Mouse (Mus musculus) limb, embryonic 15.5 days (tissue): ENCODE data around the gene Iqck. TPM values are rescaled to one million over a fixed set of nuclear protein-coding genes. Genes with fewer than 3 reads are reported as not detected.

Experiments
- ATAC-seq: fragments of 200-750 bp; cut with Nextera tagmentation; 2 replicates; pipeline ENCODE4 v1.8.0; 2017; ENCODE audit warnings: low read depth, moderate TSS enrichment; ENCODE audit not compliant: insufficient number of reproducible peaks, low FRiP score, low TSS enrichment
- H3K27ac ChIP-seq: fragments of 300-500 bp; sonication (generic); 2 replicates; pipeline ENCODE4 v1.5.1; 2015; ENCODE audit warnings: moderate library complexity, mild to moderate bottlenecking, inconsistent platforms
- H3K27me3 ChIP-seq: fragments of 300-500 bp; sonication (generic); 2 replicates; pipeline ENCODE4 v1.6.1; 2015; ENCODE audit warnings: inconsistent platforms
- H3K36me3 ChIP-seq: fragments of 300-500 bp; sonication (generic); 2 replicates; pipeline ENCODE4 v1.6.1; 2015; ENCODE audit warnings: inconsistent platforms
- H3K4me1 ChIP-seq: fragments of 300-500 bp; sonication (generic); 2 replicates; pipeline ENCODE4 v1.6.1; 2015; ENCODE audit warnings: inconsistent platforms
- H3K4me2 ChIP-seq: fragments of 300-500 bp; sonication (generic); 2 replicates; pipeline ENCODE4 v1.6.1; 2015; ENCODE audit warnings: mild to moderate bottlenecking, inconsistent platforms
- H3K4me3 ChIP-seq: fragments of 300-500 bp; sonication (generic); 2 replicates; pipeline ENCODE4 v1.5.1; 2015; ENCODE audit warnings: mild to moderate bottlenecking, inconsistent platforms
- H3K9ac ChIP-seq: fragments of 300-500 bp; sonication (generic); 2 replicates; pipeline ENCODE4 v1.6.1; 2015; ENCODE audit warnings: inconsistent platforms
- H3K9me3 ChIP-seq: fragments of 300-500 bp; sonication (generic); 2 replicates; pipeline ENCODE4 v1.6.1; 2016; ENCODE audit warnings: inconsistent platforms
- WGBS: fragments of 180-500 bp; shearing (Covaris S2); methylation state at CpG from one replicate; pipeline ENCODE4 v1.1.7; 2015; 5-methylcytosine and 5-hydroxymethylcytosine counted together
- polyA plus RNA-seq: library from polyadenylated mRNA; unstranded; fragments of >200 nt; fragmentation: Nextera tagmentation; extraction: Ambion mirVana; gene quantifications from 2 replicates; pipeline ENCODE4 v1.2.1, GENCODE M21; 2015

Iqck gene
- polyA plus RNA-seq, 1 experiment from 2014 or later = 2.2 TPM

DNA sequence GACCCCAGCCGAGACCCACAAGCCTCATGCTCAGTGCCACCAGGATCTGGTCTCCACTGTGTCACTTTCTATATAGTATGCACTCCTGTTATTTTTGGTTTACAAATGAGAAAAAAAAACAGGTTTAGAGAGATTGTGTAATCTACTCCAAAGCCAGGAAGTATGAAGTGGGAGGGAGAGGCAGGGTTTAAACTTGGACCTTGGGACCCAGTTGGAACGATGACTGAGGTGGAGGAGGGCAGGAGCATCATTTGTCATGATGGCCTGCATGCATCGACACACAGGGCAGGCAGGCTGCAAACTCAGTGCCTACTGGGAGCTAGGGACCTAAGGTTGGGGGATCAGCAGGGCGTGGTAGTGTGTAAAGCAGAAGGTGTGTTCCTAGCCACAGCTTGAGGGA, 127.0 kb downstream of the Iqck start:
- ATAC-seq = no peak
- H3K4me2 ChIP-seq = no peak overlapping the region
- H3K27me3 ChIP-seq = no peaks in the 10 kb centered on the region
- H3K36me3 ChIP-seq = peaks cover 24% of the 10 kb centered on the region
- WGBS = 88% methylated on average over 4 of the region's 4 CpGs
- H3K9me3 ChIP-seq = no peaks in the 10 kb centered on the region
- H3K27ac ChIP-seq = no peak overlapping the region
- no peaks in the 10 kb centered on the region for H3K4me1 ChIP-seq
- no peak overlapping the region for H3K4me3 ChIP-seq
- H3K9ac ChIP-seq = no peak overlapping the region

DNA sequence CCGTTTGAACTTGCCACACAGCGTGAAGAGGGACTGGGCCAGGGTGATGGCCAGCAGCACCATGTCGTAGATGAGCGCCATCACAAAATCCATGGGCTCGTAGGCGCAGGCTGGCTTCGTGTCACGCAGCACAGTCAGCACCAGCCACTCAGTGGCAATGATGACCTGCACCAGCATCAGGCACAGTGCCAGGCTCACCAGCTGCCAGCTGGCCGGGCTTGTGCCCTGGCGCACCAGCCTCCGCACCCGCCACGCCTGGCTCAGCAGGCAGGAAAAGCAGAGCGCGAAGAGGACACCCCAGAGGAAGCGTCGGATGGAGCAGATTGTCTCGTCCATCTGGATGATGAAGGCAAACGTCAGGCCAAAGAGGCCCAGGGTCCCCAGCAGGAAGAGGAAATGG, 128.4 kb downstream of the Iqck start:
- no peak for ATAC-seq
- H3K4me1 ChIP-seq = no peaks in the 10 kb centered on the region
- no peak overlapping the region for H3K4me3 ChIP-seq
- 90% methylated on average over 19 of the region's 19 CpGs for WGBS
- H3K4me2 ChIP-seq = no peak overlapping the region
- peaks cover 18% of the 10 kb centered on the region for H3K36me3 ChIP-seq
- H3K9ac ChIP-seq = no peak overlapping the region
- H3K9me3 ChIP-seq = no peaks in the 10 kb centered on the region
- no peak overlapping the region for H3K27ac ChIP-seq
- no peaks in the 10 kb centered on the region for H3K27me3 ChIP-seq

DNA sequence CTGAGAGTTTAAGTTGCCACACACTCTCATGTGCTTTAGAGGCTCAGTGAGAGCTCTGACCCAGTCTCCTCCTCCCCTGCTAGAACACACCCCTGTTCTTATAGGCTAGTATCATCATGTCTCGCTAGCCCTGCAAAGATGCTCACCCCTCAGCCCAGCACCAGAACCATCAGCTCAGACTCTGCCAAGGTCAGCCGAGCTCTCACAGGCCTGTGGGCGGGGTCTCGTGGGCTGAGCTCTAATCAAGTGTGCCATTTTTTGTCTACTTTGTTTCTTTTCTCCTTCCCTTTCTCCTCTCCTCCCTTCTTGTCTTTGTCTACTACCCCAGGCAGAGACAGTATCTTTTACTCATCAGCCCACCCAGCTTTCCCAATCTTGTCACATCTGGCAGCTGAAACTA, 130.2 kb downstream of the Iqck start:
- WGBS = 71% methylated on average over 4 of the region's 4 CpGs
- H3K4me3 ChIP-seq = no peak overlapping the region
- H3K4me1 ChIP-seq = 0 out of 2 replicates have a peak, but pooled peaks cover 3% of the 10 kb centered on the region
- no peak overlapping the region for H3K4me2 ChIP-seq
- H3K9me3 ChIP-seq = no peaks in the 10 kb centered on the region
- H3K9ac ChIP-seq = no peak overlapping the region
- H3K36me3 ChIP-seq = peaks cover 18% of the 10 kb centered on the region
- ATAC-seq = no peak
- H3K27me3 ChIP-seq = no peaks in the 10 kb centered on the region
- no peak overlapping the region for H3K27ac ChIP-seq

DNA sequence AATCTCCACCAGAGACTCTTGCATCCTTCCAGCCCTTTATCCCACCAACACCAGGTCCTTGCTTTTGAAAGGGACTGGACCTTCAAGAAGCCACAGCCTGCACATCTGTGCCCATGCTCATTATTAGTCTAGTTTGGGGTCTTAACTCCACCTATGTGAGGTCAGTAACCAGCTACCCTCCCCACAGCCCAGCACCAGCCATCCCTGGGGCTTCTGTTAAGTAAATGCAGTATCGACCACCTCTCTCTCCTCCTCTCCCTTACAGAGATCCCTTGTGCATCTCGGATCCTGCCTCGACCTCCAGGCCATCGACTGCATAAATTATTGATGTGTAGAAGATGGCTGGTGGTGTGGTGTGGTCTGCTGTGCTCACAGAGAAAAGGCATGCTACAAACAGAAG, 130.8 kb downstream of the Iqck start:
- Histone ChIP-seq H3K4me3 (no peak overlapping the region), H3K4me2 (no peak overlapping the region), H3K9ac (no peak overlapping the region), H3K27ac (no peak overlapping the region), H3K36me3 (peaks cover 16% of the 10 kb centered on the region), H3K4me1 (peaks cover 7% of the 10 kb centered on the region; the same call in 1 of the 2 replicates), H3K27me3 (no peaks in the 10 kb centered on the region), H3K9me3 (no peaks in the 10 kb centered on the region)
- WGBS = 74% methylated on average over 4 of the region's 4 CpGs
- ATAC-seq = no peak

DNA sequence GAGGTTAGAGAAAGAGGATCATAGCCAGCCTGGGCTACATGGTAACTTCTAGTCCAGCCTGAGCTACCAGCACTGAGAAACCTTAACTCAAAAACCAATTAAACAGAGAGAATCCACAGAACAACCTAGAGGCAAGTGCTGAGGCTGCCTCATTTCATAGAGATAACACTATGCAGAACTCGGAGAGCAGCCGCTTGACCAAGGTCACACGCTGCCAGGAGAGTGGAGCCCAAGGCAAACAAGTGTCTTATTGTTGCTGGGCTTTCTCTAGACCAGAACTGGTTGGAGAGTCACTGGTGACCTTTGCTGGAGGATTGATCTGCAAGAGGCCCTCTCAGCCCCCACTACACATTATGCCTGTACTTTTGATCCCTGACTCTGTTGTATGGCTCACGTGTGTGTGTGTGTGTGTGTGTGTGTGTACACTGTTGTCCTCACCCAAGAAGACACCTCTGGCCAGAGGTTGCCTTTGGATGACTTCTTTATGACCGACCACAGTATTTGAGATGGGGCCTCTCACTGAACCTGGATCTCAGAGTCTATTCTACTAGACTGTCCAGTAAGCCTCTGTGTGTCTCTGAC, 133.8 kb downstream of the Iqck start:
- no peaks in the 10 kb centered on the region for H3K9me3 ChIP-seq
- ATAC-seq = no peak
- H3K36me3 ChIP-seq = no peaks in the 10 kb centered on the region
- no peaks in the 10 kb centered on the region for H3K27me3 ChIP-seq
- H3K4me3 ChIP-seq = no peak overlapping the region
- peaks cover 35% of the 10 kb centered on the region for H3K4me1 ChIP-seq
- 89% methylated on average over 5 of the region's 5 CpGs for WGBS
- no peak overlapping the region for H3K9ac ChIP-seq
- no peak overlapping the region for H3K27ac ChIP-seq
- H3K4me2 ChIP-seq = no peak overlapping the region

DNA sequence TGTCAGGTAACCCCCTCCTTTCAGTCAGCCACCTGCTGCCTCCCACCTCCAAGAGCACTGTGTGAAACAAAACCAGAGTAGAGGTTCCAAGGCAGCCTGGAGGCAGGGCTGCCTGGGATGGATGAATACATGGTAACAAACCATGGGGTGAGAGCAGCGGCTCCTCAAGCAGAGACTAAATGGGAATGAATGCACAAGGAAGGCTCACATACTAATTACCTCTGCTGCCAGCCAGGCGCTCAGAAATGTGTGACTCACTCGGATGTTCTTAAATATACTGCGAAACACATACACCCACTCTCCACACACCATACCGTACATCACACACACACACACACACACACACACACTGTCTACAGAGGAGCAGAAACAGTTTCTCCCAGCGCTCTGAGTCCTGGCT, 134.7 kb downstream of the Iqck start:
- no peak overlapping the region for H3K4me3 ChIP-seq
- no peak for ATAC-seq
- no peaks in the 10 kb centered on the region for H3K36me3 ChIP-seq
- H3K4me1 ChIP-seq = peaks cover 40% of the 10 kb centered on the region
- H3K9me3 ChIP-seq = no peaks in the 10 kb centered on the region
- H3K9ac ChIP-seq = no peak overlapping the region
- no peaks in the 10 kb centered on the region for H3K27me3 ChIP-seq
- H3K4me2 ChIP-seq = no peak overlapping the region
- no peak overlapping the region for H3K27ac ChIP-seq
- 80% methylated on average over 6 of the region's 6 CpGs for WGBS

DNA sequence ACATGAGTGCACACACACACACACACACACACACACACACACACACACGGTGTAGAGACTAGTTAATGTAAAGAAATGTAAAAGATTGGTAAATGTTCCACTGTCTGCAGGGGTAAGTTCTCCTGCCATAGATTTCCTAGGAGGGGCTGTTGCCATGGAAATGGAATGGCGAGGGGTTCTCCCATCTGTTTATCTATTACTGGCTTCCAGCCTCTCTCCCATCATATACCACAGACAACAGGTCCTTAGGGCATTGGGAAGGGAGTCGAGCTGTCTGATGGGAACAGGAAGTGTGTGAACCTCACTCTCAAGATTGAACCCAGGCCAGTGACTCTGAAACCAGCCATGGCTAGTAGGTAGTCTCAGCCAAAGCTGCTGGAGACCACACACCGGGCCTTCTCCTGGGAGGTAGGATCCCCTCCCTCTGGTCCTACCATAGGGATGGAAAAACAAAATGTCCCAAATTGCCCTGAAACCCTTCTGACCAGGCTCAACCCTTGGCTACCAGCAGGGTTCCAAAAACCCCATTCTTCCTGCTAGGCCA, 135.9 kb downstream of the Iqck start:
- Histone ChIP-seq H3K27ac (no peak overlapping the region), H3K36me3 (no peaks in the 10 kb centered on the region), H3K9ac (no peak overlapping the region), H3K4me2 (no peak overlapping the region), H3K9me3 (no peaks in the 10 kb centered on the region), H3K27me3 (peaks cover 4% of the 10 kb centered on the region; the same call in 1 of the 2 replicates), H3K4me1 (peaks cover 45% of the 10 kb centered on the region), H3K4me3 (no peak overlapping the region)
- ATAC-seq = no peak
- WGBS = 57% methylated on average over 4 of the region's 4 CpGs

DNA sequence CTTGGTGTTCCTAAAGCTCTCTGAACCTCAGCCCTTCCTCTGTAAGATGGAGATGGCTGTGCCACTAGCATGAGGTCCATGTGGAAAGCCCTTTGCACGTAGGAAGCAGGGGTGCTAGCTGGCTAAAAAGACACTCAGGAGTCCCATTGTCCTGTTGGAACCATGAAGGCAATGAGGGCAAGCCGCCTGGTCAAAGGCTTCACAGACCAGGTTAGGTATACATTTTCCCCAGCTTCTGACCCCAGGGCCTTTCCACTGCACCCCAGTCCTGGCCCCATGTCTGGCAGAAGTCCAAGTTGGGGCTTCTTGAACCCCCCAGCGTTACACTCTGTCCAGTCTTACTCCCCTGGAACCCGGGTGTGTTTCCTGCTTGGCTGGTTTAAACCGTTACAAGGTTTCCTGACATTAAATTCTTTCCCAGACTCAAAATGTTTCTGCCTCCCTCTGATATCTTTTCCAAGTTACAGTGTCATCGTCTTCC, 136.6 kb downstream of the Iqck start:
- Histone ChIP-seq H3K27ac (0 out of 2 replicates have a peak overlapping the region, but pooled peaks have one; percentile 40), H3K4me3 (no peak overlapping the region), H3K27me3 (peaks cover 10% of the 10 kb centered on the region; the same call in 1 of the 2 replicates), H3K9ac (no peak overlapping the region), H3K36me3 (no peaks in the 10 kb centered on the region), H3K4me2 (no peak overlapping the region), H3K9me3 (no peaks in the 10 kb centered on the region), H3K4me1 (peaks cover 45% of the 10 kb centered on the region)
- 33% methylated on average over 6 of the region's 6 CpGs for WGBS
- ATAC-seq = no peak

DNA sequence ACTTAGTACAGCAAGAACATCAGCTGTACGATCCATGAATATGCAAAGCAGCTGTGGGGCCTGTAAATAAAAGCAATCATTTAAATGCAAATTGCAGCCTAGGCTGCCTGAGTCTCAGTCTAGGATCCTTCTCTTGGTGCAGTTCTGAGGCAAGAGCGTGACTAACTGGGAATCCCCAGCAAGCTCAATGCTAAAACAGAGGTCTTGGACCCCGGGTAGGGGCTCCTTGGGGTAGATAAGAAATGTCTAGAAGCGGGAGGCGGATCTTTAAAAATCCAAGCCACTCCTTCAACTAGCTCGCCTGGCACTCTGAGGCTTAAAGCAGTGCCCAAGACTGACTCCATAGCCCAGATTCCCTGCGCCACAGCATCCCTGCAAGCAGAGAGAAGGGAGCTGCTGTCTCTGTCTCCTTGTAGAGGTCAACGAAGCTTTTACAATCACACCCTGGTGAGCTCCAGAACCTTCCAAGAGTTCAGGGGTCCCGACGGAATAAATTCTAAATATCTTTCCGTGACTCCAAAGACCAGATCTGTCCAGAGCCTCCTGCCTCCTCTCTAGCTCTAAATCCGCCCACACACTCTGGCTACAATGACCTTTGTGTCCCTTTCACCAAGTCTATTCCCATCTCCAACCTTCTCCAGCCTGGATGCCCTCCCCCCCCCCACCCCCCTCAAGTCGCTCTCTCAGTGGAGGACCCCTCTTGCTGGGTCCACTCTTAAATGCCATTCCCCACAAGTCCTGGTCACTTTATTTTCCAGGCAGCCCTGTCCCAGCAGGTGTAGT, 137.3 kb downstream of the Iqck start:
- Histone ChIP-seq H3K27me3 (peaks cover 10% of the 10 kb centered on the region; the same call in 1 of the 2 replicates), H3K4me1 (peaks cover 45% of the 10 kb centered on the region), H3K4me2 (peak overlapping the region; percentile 90), H3K9me3 (no peaks in the 10 kb centered on the region), H3K9ac (no peak overlapping the region), H3K27ac (0 out of 2 replicates have a peak overlapping the region, but pooled peaks have one; percentile 40), H3K4me3 (peak overlapping the region; percentile 64), H3K36me3 (no peaks in the 10 kb centered on the region)
- 46% methylated on average over 13 of the region's 13 CpGs for WGBS
- no peak for ATAC-seq

DNA sequence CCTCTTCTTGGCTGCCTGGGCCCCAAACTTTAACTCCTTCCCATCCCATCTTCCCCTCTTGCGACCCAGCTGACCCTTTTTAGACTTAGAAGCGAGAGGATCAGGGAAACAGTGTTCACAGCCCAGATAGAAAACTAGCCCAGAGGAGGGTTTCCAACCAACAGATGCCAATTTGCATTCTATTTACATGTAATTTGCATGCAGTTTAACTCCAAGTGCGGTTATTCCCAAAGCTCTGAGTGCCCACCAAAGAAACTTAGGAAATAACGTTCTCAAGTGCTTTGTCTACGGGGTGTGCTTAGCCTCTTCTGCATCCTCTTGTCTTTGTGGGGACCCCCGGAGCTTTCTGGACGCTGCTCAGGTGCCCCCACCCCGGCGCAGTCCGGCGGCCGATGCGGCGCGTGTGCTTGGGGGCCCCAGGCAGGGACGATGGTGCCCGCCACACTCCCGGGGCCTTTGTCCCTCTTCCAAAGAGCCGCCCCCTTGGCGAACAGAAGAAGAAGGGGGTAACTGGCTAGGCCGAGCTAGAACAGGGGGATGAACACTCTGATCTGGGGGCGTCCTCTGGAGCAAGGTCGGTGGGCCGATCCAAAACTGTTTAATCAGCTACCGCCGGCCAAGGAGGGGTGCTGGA, 138.2 kb downstream of the Iqck start:
- 3% methylated on average over 26 of the region's 26 CpGs for WGBS
- no peaks in the 10 kb centered on the region for H3K36me3 ChIP-seq
- peak overlapping the region; percentile 64 for H3K4me3 ChIP-seq
- H3K27me3 ChIP-seq = peaks cover 10% of the 10 kb centered on the region; the same call in 1 of the 2 replicates
- peak overlapping the region; percentile 90 for H3K4me2 ChIP-seq
- no peak for ATAC-seq
- H3K27ac ChIP-seq = no peak overlapping the region
- H3K9ac ChIP-seq = peak overlapping the region; percentile 66
- no peaks in the 10 kb centered on the region for H3K9me3 ChIP-seq
- peaks cover 45% of the 10 kb centered on the region for H3K4me1 ChIP-seq

DNA sequence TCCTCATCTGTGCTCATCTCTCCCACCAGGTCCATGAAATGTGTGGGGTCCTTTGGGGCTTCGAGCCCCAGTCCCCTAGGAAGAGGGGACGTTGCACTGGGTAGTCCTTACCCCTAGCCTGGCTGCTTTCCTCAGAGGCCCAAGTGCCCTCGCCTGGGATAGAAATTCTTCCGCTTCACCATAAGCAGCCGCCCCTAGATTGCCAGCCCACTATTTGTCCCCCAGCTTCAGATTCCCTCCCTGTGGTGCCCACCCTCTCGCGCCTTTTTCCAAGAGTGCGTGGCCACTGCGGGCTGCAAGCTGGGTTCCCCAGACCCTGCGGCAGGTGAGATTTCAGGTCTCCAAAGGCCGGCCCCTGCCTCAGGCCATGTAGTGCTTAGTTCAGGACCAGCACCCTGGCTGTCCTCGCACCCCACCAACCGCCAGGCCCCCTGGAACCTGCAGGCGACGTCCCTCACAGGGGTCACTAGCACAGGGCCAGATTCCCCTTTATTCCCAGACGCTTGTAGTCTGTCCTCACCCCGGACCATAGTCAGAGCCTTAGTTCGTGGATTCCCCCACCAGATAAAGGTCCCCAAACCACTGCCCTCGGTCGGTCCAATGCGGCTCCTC, 138.8 kb downstream of the Iqck start:
- 0 out of 2 replicates have a peak, but pooled peaks have one; percentile 20 for ATAC-seq
- Histone ChIP-seq H3K4me1 (peaks cover 45% of the 10 kb centered on the region), H3K36me3 (no peaks in the 10 kb centered on the region), H3K4me2 (peak overlapping the region; percentile 90), H3K27me3 (peaks cover 10% of the 10 kb centered on the region; the same call in 1 of the 2 replicates), H3K9ac (peak overlapping the region; percentile 66), H3K27ac (no peak overlapping the region), H3K9me3 (no peaks in the 10 kb centered on the region), H3K4me3 (peak overlapping the region; percentile 64)
- whole genome bisulfite sequencing = under 1% methylated on average over 21 of the region's 21 CpGs
